Mouse (Mus musculus): ENCODE measurements around the gene 1810010H24Rik.

DNA sequence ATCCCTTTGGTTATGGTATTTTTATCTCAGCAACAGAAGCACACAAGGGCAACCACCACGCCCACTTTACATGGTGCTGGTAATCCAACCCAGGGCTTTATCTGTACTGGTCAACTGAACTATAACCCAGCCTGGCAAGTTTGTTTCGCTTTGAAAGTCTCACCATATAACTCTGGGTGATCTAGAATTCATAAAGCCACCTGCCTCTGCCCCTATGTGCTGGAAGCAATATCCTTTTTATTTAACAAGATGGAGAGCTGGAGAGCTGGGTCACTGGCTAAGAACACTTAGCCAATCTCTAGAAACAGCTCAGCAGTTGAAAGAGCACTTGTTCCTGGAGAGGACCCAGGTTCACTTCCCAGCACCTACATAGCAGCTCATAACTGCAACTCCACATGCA lies 38.1 kb upstream of the 1810010H24Rik start:
- no peak for TF ChIP-seq POLR2A (IDR thresholded peaks at IDR 0.05; ENCODE audit: insufficient read depth, low read depth, low read length)
- TF ChIP-seq CTCF (IDR thresholded peaks at IDR 0.05; ENCODE audit: insufficient read depth, low read depth, low read length): no peak
